Mouse (Mus musculus): ENCODE results near the gene Ptar1. TPM values are rescaled to one million over a fixed set of nuclear protein-coding genes. Genes with fewer than 3 reads are reported as not detected.
"Not testable (repeated sequence)": the region's sequence is repeated elsewhere in the genome, so short reads cannot be mapped to it uniquely, and the experiment has no call there.

The Ptar1 gene
- polyA plus RNA-seq, 1 experiment from 2014 or later: 15.1 TPM

DNA sequence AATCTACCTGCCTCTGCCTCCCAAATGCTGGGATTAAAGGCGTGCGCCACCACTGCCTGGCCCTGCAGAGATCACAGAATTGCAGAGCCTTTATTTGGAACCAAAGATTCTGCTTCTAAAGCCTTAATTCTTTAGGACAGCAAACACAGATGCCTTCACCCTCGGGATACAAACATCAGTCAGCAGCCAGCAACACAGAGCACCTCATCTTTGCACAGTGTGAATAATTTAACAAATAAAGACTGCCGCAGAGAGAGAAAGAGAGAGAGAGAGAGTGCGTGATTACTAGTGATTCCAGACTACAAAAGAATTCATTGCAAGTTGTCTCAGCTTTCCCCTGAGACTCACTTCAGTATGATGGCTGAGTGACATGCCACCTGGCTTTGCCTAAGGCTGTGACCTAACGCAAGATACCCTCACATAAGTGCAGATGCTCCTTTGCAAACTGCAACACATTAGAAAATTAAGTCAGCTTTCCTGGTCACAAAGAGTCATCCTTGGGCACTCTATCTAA, 19.0 kb upstream of the Ptar1 start:
- no peak overlapping the region for H3K4me3 ChIP-seq (ENCODE audit: low read depth, low read length)
- no peak overlapping the region for H3K9ac ChIP-seq (ENCODE audit: low read depth, low read length)
- H3K27ac ChIP-seq (ENCODE audit: low read depth, low read length): no peak overlapping the region
- whole genome bisulfite sequencing: 63% methylated on average over 6 of the region's 6 CpGs
- H3K4me1 ChIP-seq (replicated peaks; ENCODE audit: control insufficient read depth, insufficient read depth, low read length): no peaks in the 10 kb centered on the region
- ATAC-seq (ENCODE audit: low FRiP score) (no peak), DNase-seq (ENCODE audit: low spot score) (no peak)
- H3K36me3 ChIP-seq (ENCODE audit: control insufficient read depth, insufficient read depth, low read length): no peaks in the 10 kb centered on the region
- H3K27me3 ChIP-seq (ENCODE audit: control insufficient read depth, insufficient read depth, low read length): no peaks in the 10 kb centered on the region
- H3K4me2 ChIP-seq (replicated peaks; ENCODE audit: low read depth, low read length): no peak overlapping the region
- no peaks in the 10 kb centered on the region for H3K9me3 ChIP-seq (ENCODE audit: control insufficient read depth, low read length)

DNA sequence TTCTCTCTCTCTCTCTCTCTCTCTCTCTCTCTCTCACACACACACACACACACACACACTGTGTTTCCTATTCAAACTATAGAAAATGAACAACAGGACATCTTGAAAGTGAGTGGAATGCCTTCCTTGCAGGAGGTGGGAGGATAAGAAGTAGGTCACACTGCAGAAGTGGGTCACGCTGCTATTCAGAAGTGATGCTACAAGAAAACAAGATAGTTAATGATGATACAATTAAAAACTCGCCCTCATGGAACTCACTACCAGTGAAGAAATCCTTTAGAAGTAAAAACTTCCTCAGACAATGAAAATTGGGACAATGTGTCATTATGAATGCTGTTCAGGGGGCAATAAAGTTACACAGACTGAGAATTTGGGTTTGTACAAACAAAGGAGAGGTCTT, 14.2 kb upstream of the Ptar1 start:
- H3K4me3 ChIP-seq (ENCODE audit: low read depth, low read length): no peak overlapping the region
- no peak overlapping the region for H3K9ac ChIP-seq (ENCODE audit: low read depth, low read length)
- H3K36me3 ChIP-seq (ENCODE audit: control insufficient read depth, insufficient read depth, low read length): no peaks in the 10 kb centered on the region
- no peaks in the 10 kb centered on the region for H3K9me3 ChIP-seq (ENCODE audit: control insufficient read depth, low read length)
- H3K4me2 ChIP-seq (replicated peaks; ENCODE audit: low read depth, low read length): no peak overlapping the region
- no peaks in the 10 kb centered on the region for H3K27me3 ChIP-seq (ENCODE audit: control insufficient read depth, insufficient read depth, low read length)
- no peak for DNase-seq (ENCODE audit: low spot score)
- H3K4me1 ChIP-seq (replicated peaks; ENCODE audit: control insufficient read depth, insufficient read depth, low read length): no peaks in the 10 kb centered on the region
- no peak for ATAC-seq (ENCODE audit: low FRiP score)
- no peak overlapping the region for H3K27ac ChIP-seq (ENCODE audit: low read depth, low read length)
- WGBS: 72% methylated on average over 2 of the region's 2 CpGs

- ATAC-seq (ENCODE audit: low FRiP score); H3K4me2 ChIP-seq (replicated peaks; ENCODE audit: low read depth, low read length); H3K27ac ChIP-seq (ENCODE audit: low read depth, low read length); H3K9ac ChIP-seq (ENCODE audit: low read depth, low read length); H3K27me3 ChIP-seq (ENCODE audit: control insufficient read depth, insufficient read depth, low read length); H3K9me3 ChIP-seq (ENCODE audit: control insufficient read depth, low read length); DNase-seq (ENCODE audit: low spot score); H3K36me3 ChIP-seq (ENCODE audit: control insufficient read depth, insufficient read depth, low read length); H3K4me3 ChIP-seq (ENCODE audit: low read depth, low read length); H3K4me1 ChIP-seq (replicated peaks; ENCODE audit: control insufficient read depth, insufficient read depth, low read length): not testable (repeated sequence)
- 93% methylated on average over 8 of the region's 8 CpGs for WGBS
Observed at GRCm38 (mm10) chr19:23675656-23676055, 11.6 kb upstream of the Ptar1 start.

DNA sequence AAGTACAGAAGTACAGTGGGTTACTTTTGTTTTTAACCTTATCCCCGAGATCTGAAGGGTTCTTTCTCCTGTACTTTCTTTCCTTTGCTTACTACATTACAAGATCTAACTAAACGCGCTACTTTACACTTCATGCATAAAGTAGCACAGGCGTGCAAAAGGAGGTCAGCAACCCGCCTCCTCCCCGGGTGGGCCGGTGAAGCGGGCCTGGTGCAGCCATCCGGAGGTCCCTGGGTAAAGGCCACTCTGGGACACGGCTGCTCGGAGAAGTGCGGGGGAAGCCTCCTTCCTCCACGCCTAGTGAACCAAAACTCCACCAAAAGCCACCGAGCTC, 300 bp upstream of the Ptar1 start:
- H3K4me1 ChIP-seq (replicated peaks; ENCODE audit: control insufficient read depth, insufficient read depth, low read length): no peaks in the 10 kb centered on the region
- peak overlapping the region; percentile 50 for H3K4me2 ChIP-seq (replicated peaks; ENCODE audit: low read depth, low read length)
- peak overlapping the region; percentile 92 for H3K27ac ChIP-seq (ENCODE audit: low read depth, low read length)
- under 1% methylated on average over 14 of the region's 14 CpGs for WGBS
- H3K9ac ChIP-seq (ENCODE audit: low read depth, low read length): peak overlapping the region; percentile 95
- DNase-seq (ENCODE audit: low spot score): no peak
- no peaks in the 10 kb centered on the region for H3K9me3 ChIP-seq (ENCODE audit: control insufficient read depth, low read length)
- no peaks in the 10 kb centered on the region for H3K36me3 ChIP-seq (ENCODE audit: control insufficient read depth, insufficient read depth, low read length)
- ATAC-seq (ENCODE audit: low FRiP score): no peak
- H3K27me3 ChIP-seq (ENCODE audit: control insufficient read depth, insufficient read depth, low read length): no peaks in the 10 kb centered on the region
- peak overlapping the region; percentile 82 for H3K4me3 ChIP-seq (ENCODE audit: low read depth, low read length)

DNA sequence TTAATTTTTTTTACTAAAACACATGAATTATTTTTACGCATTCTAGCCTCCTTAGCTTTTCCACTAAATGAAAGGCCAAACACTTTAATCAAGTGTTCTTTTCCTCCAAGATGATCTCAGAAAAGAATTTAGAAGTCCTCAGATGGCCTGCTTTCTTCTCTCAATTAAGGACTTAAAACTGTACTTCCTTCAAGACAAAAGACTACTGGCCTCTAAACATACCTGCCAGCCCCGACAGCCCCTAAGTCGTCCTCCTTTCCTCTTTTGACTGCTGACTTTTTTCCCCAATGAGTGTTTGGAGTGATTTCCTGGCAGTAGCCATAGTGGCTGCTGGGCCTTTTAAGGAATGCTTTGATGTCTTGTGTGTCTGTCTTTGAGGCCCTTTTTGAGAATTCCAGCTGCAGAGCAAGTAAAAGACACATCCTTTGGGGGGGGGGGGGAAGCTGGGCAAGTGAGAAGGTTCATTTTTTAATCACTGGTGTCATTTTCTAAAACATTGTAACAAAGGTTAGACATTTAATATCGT, 1.3 kb downstream of the Ptar1 start:
- WGBS: 10% methylated on average over 4 of the region's 4 CpGs
- Histone ChIP-seq H3K9me3 (ENCODE audit: control insufficient read depth, low read length) (no peaks in the 10 kb centered on the region), H3K4me2 (replicated peaks; ENCODE audit: low read depth, low read length) (peak overlapping the region; percentile 44), H3K4me3 (ENCODE audit: low read depth, low read length) (peak overlapping the region; percentile 24), H3K4me1 (replicated peaks; ENCODE audit: control insufficient read depth, insufficient read depth, low read length) (no peaks in the 10 kb centered on the region), H3K27ac (ENCODE audit: low read depth, low read length) (no peak overlapping the region), H3K27me3 (ENCODE audit: control insufficient read depth, insufficient read depth, low read length) (no peaks in the 10 kb centered on the region), H3K9ac (ENCODE audit: low read depth, low read length) (peak overlapping the region; percentile 27; the same call in 1 of the 2 replicates), H3K36me3 (ENCODE audit: control insufficient read depth, insufficient read depth, low read length) (no peaks in the 10 kb centered on the region)
- ATAC-seq (ENCODE audit: low FRiP score): no peak
- peak; percentile 49 for DNase-seq (ENCODE audit: low spot score)

GRCm38 (mm10) chr19:23694344-23694743, 7.1 kb downstream of the Ptar1 start:
- Histone ChIP-seq H3K4me2 (replicated peaks; ENCODE audit: low read depth, low read length) (no peak overlapping the region), H3K9ac (ENCODE audit: low read depth, low read length) (no peak overlapping the region), H3K36me3 (ENCODE audit: control insufficient read depth, insufficient read depth, low read length) (0 out of 2 replicates have a peak, but pooled peaks cover 5% of the 10 kb centered on the region), H3K27ac (ENCODE audit: low read depth, low read length) (no peak overlapping the region), H3K9me3 (ENCODE audit: control insufficient read depth, low read length) (no peaks in the 10 kb centered on the region), H3K4me3 (ENCODE audit: low read depth, low read length) (no peak overlapping the region), H3K4me1 (replicated peaks; ENCODE audit: control insufficient read depth, insufficient read depth, low read length) (no peaks in the 10 kb centered on the region), H3K27me3 (ENCODE audit: control insufficient read depth, insufficient read depth, low read length) (no peaks in the 10 kb centered on the region)
- DNase-seq (ENCODE audit: low spot score): no peak
- no peak for ATAC-seq (ENCODE audit: low FRiP score)
- WGBS: 82% methylated on average over 4 of the region's 4 CpGs

DNA sequence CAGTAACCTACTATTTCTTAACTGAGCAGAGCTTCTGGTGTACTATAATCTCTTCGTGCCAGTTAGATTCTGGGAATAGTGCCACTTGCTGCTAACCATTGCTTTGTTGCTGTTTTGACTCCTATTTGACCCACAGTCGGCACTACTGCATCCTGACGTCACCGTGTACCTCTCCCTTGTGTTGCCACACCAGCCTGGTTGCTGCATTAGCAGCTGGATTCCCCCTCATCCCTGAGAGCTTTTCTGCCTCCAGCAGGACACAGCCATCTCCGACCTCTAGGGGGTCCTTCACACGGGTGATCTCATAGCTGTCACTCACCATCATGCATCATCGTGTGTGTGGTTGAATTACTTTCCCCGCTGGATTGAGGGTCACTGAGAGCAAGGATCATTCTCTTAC, 10.6 kb downstream of the Ptar1 start:
- 78% methylated on average over 8 of the region's 8 CpGs for WGBS
- Histone ChIP-seq H3K9me3 (ENCODE audit: control insufficient read depth, low read length) (no peaks in the 10 kb centered on the region), H3K4me2 (replicated peaks; ENCODE audit: low read depth, low read length) (no peak overlapping the region), H3K9ac (ENCODE audit: low read depth, low read length) (no peak overlapping the region), H3K27ac (ENCODE audit: low read depth, low read length) (no peak overlapping the region), H3K27me3 (ENCODE audit: control insufficient read depth, insufficient read depth, low read length) (no peaks in the 10 kb centered on the region), H3K4me3 (ENCODE audit: low read depth, low read length) (no peak overlapping the region), H3K36me3 (ENCODE audit: control insufficient read depth, insufficient read depth, low read length) (0 out of 2 replicates have a peak, but pooled peaks cover 5% of the 10 kb centered on the region), H3K4me1 (replicated peaks; ENCODE audit: control insufficient read depth, insufficient read depth, low read length) (no peaks in the 10 kb centered on the region)
- DNase-seq (ENCODE audit: low spot score) (no peak), ATAC-seq (ENCODE audit: low FRiP score) (0 out of 2 replicates have a peak, but pooled peaks have one; percentile 25)

DNA sequence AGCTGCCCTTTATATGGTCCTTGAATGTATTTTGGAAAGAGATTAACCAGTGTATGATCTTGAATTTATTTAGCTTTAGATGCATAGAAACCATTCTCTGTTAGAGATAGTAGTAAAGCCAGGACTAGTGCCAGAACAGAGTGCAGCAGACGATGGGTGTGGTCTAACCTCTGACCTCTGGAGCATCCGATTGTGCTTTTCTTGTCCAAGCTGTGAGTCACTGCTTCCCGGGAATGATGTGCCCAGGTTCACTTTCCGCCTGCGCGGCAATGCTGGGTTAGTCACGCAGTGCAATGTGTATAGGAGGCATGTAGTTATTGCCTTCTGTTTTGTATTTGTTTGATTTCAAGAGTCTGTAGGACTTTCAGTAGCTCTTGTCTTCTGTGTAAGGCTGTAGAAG, 11.1 kb downstream of the Ptar1 start:
- no peak for ATAC-seq (ENCODE audit: low FRiP score)
- H3K4me2 ChIP-seq (replicated peaks; ENCODE audit: low read depth, low read length): no peak overlapping the region
- H3K9ac ChIP-seq (ENCODE audit: low read depth, low read length): no peak overlapping the region
- no peaks in the 10 kb centered on the region for H3K4me1 ChIP-seq (replicated peaks; ENCODE audit: control insufficient read depth, insufficient read depth, low read length)
- 0 out of 2 replicates have a peak, but pooled peaks cover 5% of the 10 kb centered on the region for H3K36me3 ChIP-seq (ENCODE audit: control insufficient read depth, insufficient read depth, low read length)
- no peak overlapping the region for H3K4me3 ChIP-seq (ENCODE audit: low read depth, low read length)
- 82% methylated on average over 7 of the region's 7 CpGs for WGBS
- no peak for DNase-seq (ENCODE audit: low spot score)
- no peaks in the 10 kb centered on the region for H3K9me3 ChIP-seq (ENCODE audit: control insufficient read depth, low read length)
- no peak overlapping the region for H3K27ac ChIP-seq (ENCODE audit: low read depth, low read length)
- no peaks in the 10 kb centered on the region for H3K27me3 ChIP-seq (ENCODE audit: control insufficient read depth, insufficient read depth, low read length)

- H3K4me3 ChIP-seq (ENCODE audit: low read depth, low read length): no peak overlapping the region
- H3K36me3 ChIP-seq (ENCODE audit: control insufficient read depth, insufficient read depth, low read length): 0 out of 2 replicates have a peak, but pooled peaks cover 5% of the 10 kb centered on the region
- DNase-seq (ENCODE audit: low spot score): no peak
Observed at GRCm38 (mm10) chr19:23699131-23699530, 11.9 kb downstream of the Ptar1 start.

More at GRCm38 (mm10) chr19:23699131-23699530, 11.9 kb downstream of the Ptar1 start:
- Histone ChIP-seq H3K27ac (ENCODE audit: low read depth, low read length) (no peak overlapping the region), H3K9me3 (ENCODE audit: control insufficient read depth, low read length) (no peaks in the 10 kb centered on the region), H3K27me3 (ENCODE audit: control insufficient read depth, insufficient read depth, low read length) (no peaks in the 10 kb centered on the region), H3K4me2 (replicated peaks; ENCODE audit: low read depth, low read length) (no peak overlapping the region), H3K9ac (ENCODE audit: low read depth, low read length) (no peak overlapping the region), H3K4me1 (replicated peaks; ENCODE audit: control insufficient read depth, insufficient read depth, low read length) (no peaks in the 10 kb centered on the region)
- no peak for ATAC-seq (ENCODE audit: low FRiP score)
- 97% methylated on average over 4 of the region's 4 CpGs for WGBS

Data from hindbrain, embryonic 11.5 days (tissue).